Mouse (Mus musculus): ENCODE data around the gene Adamts17.

- TF ChIP-seq POLR2A (IDR thresholded peaks at IDR 0.05; ENCODE audit: borderline replicate concordance, control insufficient read depth, low read depth, low read length) (no peak), CTCF (IDR thresholded peaks at IDR 0.05; ENCODE audit: control insufficient read depth, insufficient read depth, low read length) (no peak)
Measured at GRCm38 (mm10) chr7:66813172-66813571, 26.4 kb upstream of the Adamts17 start.

Data from bone marrow, adult 2 months (tissue).